Mouse (Mus musculus) liver, embryonic 11.5 days (tissue): ENCODE results near the gene Atp6v1f. TPM values are rescaled to one million over a fixed set of nuclear protein-coding genes. Genes with fewer than 3 reads are reported as not detected.

Source experiments
- ATAC-seq: fragments of 200-750 bp; cut with Nextera tagmentation; replicated peaks from 2 replicates; pipeline ENCODE4 v1.8.0; 2017; ENCODE audit warnings: moderate number of reproducible peaks, mild to moderate bottlenecking, moderate TSS enrichment, moderate library complexity; ENCODE audit not compliant: low FRiP score
- DNase-seq: peaks from one replicate; pipeline ENCODE4 v3.0.0-alpha.2; 2017; ENCODE audit warnings: low spot score
- H3K27ac ChIP-seq: fragments of 300-500 bp; sonication (generic); 2 replicates; pipeline ENCODE4 v1.5.1; 2014; ENCODE audit warnings: mild to moderate bottlenecking, low read depth, low read length, control low read depth
- H3K27me3 ChIP-seq: fragments of 300-500 bp; sonication (generic); replicated peaks from 2 replicates; pipeline ENCODE4 v1.6.1; 2014; ENCODE audit warnings: low read length, mixed read lengths; ENCODE audit not compliant: control insufficient read depth, insufficient read depth
- H3K36me3 ChIP-seq: fragments of 300-500 bp; sonication (generic); 2 replicates; pipeline ENCODE4 v1.6.1; 2014; ENCODE audit warnings: mild to moderate bottlenecking, low read length, moderate library complexity, mixed read lengths; ENCODE audit not compliant: control insufficient read depth, insufficient read depth
- H3K4me1 ChIP-seq: fragments of 300-500 bp; sonication (generic); replicated peaks from 2 replicates; pipeline ENCODE4 v1.6.1; 2014; ENCODE audit warnings: low read length, mixed read lengths; ENCODE audit not compliant: control insufficient read depth, insufficient read depth
- H3K4me2 ChIP-seq: fragments of 300-500 bp; sonication (generic); 2 replicates; pipeline ENCODE4 v1.6.1; 2014; ENCODE audit warnings: mild to moderate bottlenecking, control low read depth, moderate library complexity
- H3K4me3 ChIP-seq: fragments of 300-500 bp; sonication (generic); 2 replicates; pipeline ENCODE4 v1.5.1; 2014; ENCODE audit warnings: low read depth, low read length, control low read depth
- H3K9ac ChIP-seq: fragments of 300-500 bp; sonication (generic); 2 replicates; pipeline ENCODE4 v1.6.1; 2014; ENCODE audit warnings: low read depth, low read length, control low read depth
- H3K9me3 ChIP-seq: fragments of 300-500 bp; sonication (generic); 2 replicates; pipeline ENCODE4 v1.6.1; 2016; ENCODE audit warnings: low read length, inconsistent platforms, mixed read lengths; ENCODE audit not compliant: control insufficient read depth
- WGBS: fragments of 180-500 bp; shearing (Covaris S2); extraction: QIAGEN DNeasy Blood & Tissue Kit; methylation state at CpG from one replicate; pipeline ENCODE4 v1.1.7; 2014; 5-methylcytosine and 5-hydroxymethylcytosine counted together
- polyA plus RNA-seq: library from polyadenylated mRNA; unstranded; fragments of >200 nt; fragmentation: Nextera tagmentation; extraction: Ambion mirVana; gene quantifications from 2 replicates; pipeline ENCODE4 v1.2.1, GENCODE M21; 2014

Atp6v1f gene
- polyA plus RNA-seq, 1 experiment from 2014 or later: 247 TPM

GRCm38 (mm10) chr6:29517139-29517538 is 49.6 kb downstream of the Atp6v1f start:
- Histone ChIP-seq H3K9me3 (no peaks in the 10 kb centered on the region), H3K36me3 (no peaks in the 10 kb centered on the region), H3K27ac (no peak overlapping the region), H3K27me3 (no peaks in the 10 kb centered on the region; the same call in 1 of the 2 replicates), H3K4me2 (no peak overlapping the region), H3K4me3 (no peak overlapping the region), H3K4me1 (peaks cover 8% of the 10 kb centered on the region), H3K9ac (no peak overlapping the region)
- 7% methylated on average over 5 of the region's 5 CpGs for WGBS
- ATAC-seq (peak; percentile 39), DNase-seq (no peak)

Other genes with a start within 250 kb of the Atp6v1f start
- gene Hilpda, start 195.2 kb upstream of the Atp6v1f start, polyA plus RNA-seq: 34.2 and 35.3 TPM in 2 replicates
- 0.47 and 0.58 TPM in 2 replicates for gene Fam71f2, start 188.1 kb upstream of the Atp6v1f start, polyA plus RNA-seq
- gene Fam71f1, start 148.6 kb upstream of the Atp6v1f start, polyA plus RNA-seq: 0.25 TPM in 1 of 2 replicates, not detected in the other
- 197 and 222 TPM in 2 replicates for gene Calu, start 119.6 kb upstream of the Atp6v1f start, polyA plus RNA-seq
- 0.36 and 0.53 TPM in 2 replicates for gene Opn1sw, start 79.2 kb upstream of the Atp6v1f start, polyA plus RNA-seq
- 4.1 and 5.6 TPM in 2 replicates for gene Ccdc136, start 71.4 kb upstream of the Atp6v1f start, polyA plus RNA-seq
- gene Flnc, start 34.5 kb upstream of the Atp6v1f start, polyA plus RNA-seq: 4.7 and 6.2 TPM in 2 replicates
- gene Atp6v1fnb, start 3.7 kb downstream of the Atp6v1f start, polyA plus RNA-seq: 0.34 and 0.55 TPM in 2 replicates
- 9.2 and 9.5 TPM in 2 replicates for gene Kcp, start 40.2 kb downstream of the Atp6v1f start, polyA plus RNA-seq
- gene Irf5, start 58.9 kb downstream of the Atp6v1f start, polyA plus RNA-seq: 8.2 and 9.4 TPM in 2 replicates
- gene Tnpo3, start 142.2 kb downstream of the Atp6v1f start, polyA plus RNA-seq: 86.5 and 94.0 TPM in 2 replicates
- gene Tspan33, start 226.5 kb downstream of the Atp6v1f start, polyA plus RNA-seq: 44.8 and 53.0 TPM in 2 replicates